Mouse (Mus musculus) bone marrow, adult 2 months (tissue): ENCODE data around the gene AL732309.1.
"Not testable (repeated sequence)": the region's sequence is repeated elsewhere in the genome, so short reads cannot be mapped to it uniquely, and the experiment has no call there.

Experiments
- CTCF ChIP-seq: fragments of 200-500 bp; IDR thresholded peaks from 2 replicates; pipeline ENCODE4 v1.5.1; 2011; ENCODE audit warnings: low read length, control low read depth; ENCODE audit not compliant: control insufficient read depth, insufficient read depth
- POLR2A ChIP-seq: fragments of 200-500 bp; IDR thresholded peaks from 2 replicates; pipeline ENCODE4 v1.6.1; 2011; ENCODE audit warnings: low read depth, mild to moderate bottlenecking, control low read depth, low read length, borderline replicate concordance; ENCODE audit not compliant: control insufficient read depth

DNA sequence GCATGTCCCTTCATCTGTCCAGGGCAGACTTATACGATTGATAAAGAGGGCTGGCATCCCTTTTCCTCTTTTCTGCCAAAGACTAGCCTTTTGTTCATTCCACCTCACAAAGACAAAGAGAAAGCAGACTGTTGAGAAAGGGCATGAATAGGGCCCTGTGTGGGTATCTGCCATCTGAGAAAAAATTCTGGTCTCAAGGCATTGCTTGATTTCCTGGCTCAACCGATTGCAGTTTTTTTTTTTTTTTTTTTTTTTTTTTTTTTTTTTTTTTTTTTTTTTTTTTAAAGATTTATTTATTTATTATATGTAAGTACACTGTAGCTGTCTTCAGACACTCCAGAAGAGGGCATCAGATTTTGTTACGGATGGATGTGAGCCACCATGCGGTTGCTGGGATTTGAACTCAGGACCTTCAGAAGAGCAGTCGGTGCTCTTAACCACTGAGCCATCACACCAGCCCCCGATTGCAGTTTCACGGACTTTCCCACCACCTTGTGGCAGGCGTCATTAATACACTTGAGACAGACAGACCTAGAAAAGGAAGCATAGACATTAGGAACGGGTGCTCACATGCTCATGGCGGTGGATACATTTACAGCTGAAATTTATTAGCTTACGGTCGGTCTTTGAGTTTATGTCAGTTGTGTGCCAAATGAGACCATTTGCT, 9.9 kb upstream of the AL732309.1 start:
- TF ChIP-seq CTCF = 0 out of 2 replicates have a peak, but pooled peaks have one; percentile 27
- TF ChIP-seq POLR2A = not testable (repeated sequence)
